Mouse (Mus musculus) kidney, adult 18-20 months (tissue): ENCODE measurements around the gene Pde6h.
A peak's percentile ranks its signal among the peaks of the same experiment; 100 is the strongest.
"Not testable (repeated sequence)": the region's sequence is repeated elsewhere in the genome, so short reads cannot be mapped to it uniquely, and the experiment has no call there.

Experiments
- DNase-seq: peaks from one replicate; pipeline ENCODE4 v3.0.0; 2021

Gene Pde6h

GRCm38 (mm10) chr6:136941051-136942021 lies 17.7 kb downstream of the Pde6h start, which contains the start of gene Arhgdib:
Gene Arhgdib, minus strand, starts transcription at chr6:136941899.
- DNase-seq: peak; percentile 52

GRCm38 (mm10) chr6:136942280-136942679 lies 18.6 kb downstream of the Pde6h start:
- DNase-seq: no peak

GRCm38 (mm10) chr6:136943392-136943791 lies 19.8 kb downstream of the Pde6h start:
- DNase-seq: no peak

- DNase-seq: no peak
These were observed 20.9 kb downstream of the Pde6h start for GRCm38 (mm10) chr6:136944511-136944910.

GRCm38 (mm10) chr6:136946241-136946640 lies 22.6 kb downstream of the Pde6h start:
- no peak for DNase-seq

- no peak for DNase-seq
These were observed 23.3 kb downstream of the Pde6h start for GRCm38 (mm10) chr6:136946943-136947342.

- no peak for DNase-seq
These were observed 24.1 kb downstream of the Pde6h start for GRCm38 (mm10) chr6:136947716-136948115.

GRCm38 (mm10) chr6:136950171-136950570 lies 26.5 kb downstream of the Pde6h start:
- no peak for DNase-seq

GRCm38 (mm10) chr6:136952930-136953329 lies 29.3 kb downstream of the Pde6h start:
- DNase-seq: no peak

- no peak for DNase-seq
These were observed 30.6 kb downstream of the Pde6h start for GRCm38 (mm10) chr6:136954192-136954591.

GRCm38 (mm10) chr6:136954715-136955114 lies 31.1 kb downstream of the Pde6h start:
- no peak for DNase-seq

GRCm38 (mm10) chr6:136955240-136955639 lies 31.6 kb downstream of the Pde6h start:
- DNase-seq: no peak

GRCm38 (mm10) chr6:136957062-136957461 lies 33.4 kb downstream of the Pde6h start:
- no peak for DNase-seq

GRCm38 (mm10) chr6:136959131-136959530 lies 35.5 kb downstream of the Pde6h start:
- no peak for DNase-seq

GRCm38 (mm10) chr6:136962957-136963356 lies 39.3 kb downstream of the Pde6h start:
- no peak for DNase-seq

GRCm38 (mm10) chr6:136964609-136965510 lies 41.2 kb downstream of the Pde6h start:
- DNase-seq: no peak

- no peak for DNase-seq
These were observed 42.3 kb downstream of the Pde6h start for GRCm38 (mm10) chr6:136965912-136966311.

- DNase-seq: no peak
These were observed 43.8 kb downstream of the Pde6h start for GRCm38 (mm10) chr6:136967466-136967865.

GRCm38 (mm10) chr6:136968877-136969276 lies 45.2 kb downstream of the Pde6h start:
- DNase-seq: not testable (repeated sequence)

- DNase-seq: no peak
These were observed 55.8 kb downstream of the Pde6h start for GRCm38 (mm10) chr6:136979274-136980082.

GRCm38 (mm10) chr6:136980331-136980746 lies 56.7 kb downstream of the Pde6h start:
- peak; percentile 29 for DNase-seq

- DNase-seq: no peak
These were observed 58.9 kb downstream of the Pde6h start for GRCm38 (mm10) chr6:136982581-136982980.
